Mouse (Mus musculus): ENCODE measurements around the gene Dll4.

Gene Dll4

DNA sequence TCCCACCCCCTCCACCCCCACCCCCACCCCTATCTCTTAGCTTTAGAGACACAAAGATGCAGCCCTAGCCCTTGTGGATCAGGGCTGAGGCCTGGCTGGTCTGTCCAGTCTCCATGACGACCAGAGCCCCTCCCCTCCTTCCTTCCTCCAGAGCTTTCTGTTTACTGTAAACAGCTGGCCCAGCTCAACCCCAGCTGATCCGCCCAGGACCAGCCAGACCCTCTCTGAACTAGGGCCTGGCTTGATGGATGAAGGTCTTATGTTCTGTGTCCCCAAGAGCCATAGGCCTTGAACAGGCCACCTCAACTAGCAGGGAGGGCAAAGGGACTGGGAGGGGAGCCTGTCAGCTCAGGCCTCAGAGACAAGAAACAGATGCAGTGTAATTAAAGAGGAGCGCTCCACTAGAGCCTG lies 20.8 kb upstream of the Dll4 start:
- no peak for ATAC-seq (ENCODE audit: insufficient number of reproducible peaks, low FRiP score, low TSS enrichment)

DNA sequence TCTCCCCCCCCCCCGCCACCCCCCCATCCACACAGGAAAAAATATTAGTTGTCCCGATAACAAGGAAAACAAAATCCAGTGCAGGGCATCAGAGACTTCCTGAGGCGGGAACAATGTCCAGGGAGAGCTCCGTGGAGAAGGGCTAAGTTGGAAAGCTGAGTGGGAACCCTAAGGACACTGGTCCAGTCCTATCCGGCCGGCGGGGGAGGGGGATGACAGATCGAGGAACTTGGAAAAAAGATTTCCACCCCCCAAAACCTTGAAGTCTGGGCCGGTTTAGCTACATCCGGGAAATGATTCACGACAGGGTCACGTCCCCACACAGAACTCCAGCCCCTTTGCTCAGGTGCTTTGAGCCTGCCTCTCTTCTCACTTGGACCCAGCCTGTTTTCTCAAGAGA lies 14.0 kb upstream of the Dll4 start:
- no peak for ATAC-seq (ENCODE audit: insufficient number of reproducible peaks, low FRiP score, low TSS enrichment)

GRCm38 (mm10) chr2:119312380-119312958 lies 13.1 kb upstream of the Dll4 start:
- no peak for ATAC-seq (ENCODE audit: insufficient number of reproducible peaks, low FRiP score, low TSS enrichment)

GRCm38 (mm10) chr2:119313780-119314479 lies 11.7 kb upstream of the Dll4 start:
- ATAC-seq (ENCODE audit: insufficient number of reproducible peaks, low FRiP score, low TSS enrichment), result no peak

DNA sequence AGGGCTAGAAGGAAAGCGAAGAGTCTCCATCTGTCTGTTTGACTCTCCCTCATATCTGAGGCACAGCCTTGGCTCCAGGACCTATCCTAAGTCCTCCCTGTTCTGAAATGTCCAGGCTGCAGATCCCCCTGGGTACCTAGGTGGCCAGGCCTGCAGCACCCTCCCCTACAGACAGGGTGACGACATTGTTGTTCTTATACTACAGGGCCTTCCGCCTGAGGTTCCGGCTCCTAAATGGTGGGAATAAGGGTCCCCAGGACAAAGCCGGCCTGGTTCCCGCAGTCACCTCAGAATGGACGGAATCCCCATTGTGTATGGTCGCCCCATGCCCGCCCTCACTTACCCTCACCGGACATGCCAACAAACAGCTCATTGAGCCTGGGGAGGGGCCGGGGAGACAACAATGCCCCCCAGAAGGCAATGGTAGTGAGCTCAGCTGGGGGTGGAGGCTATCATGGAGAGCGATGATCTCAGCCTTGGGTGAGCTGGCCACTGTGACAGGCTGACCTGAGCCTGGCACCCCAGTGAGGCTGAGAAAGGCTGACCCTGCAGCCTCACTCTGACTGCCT lies 10.8 kb upstream of the Dll4 start:
- no peak for ATAC-seq (ENCODE audit: insufficient number of reproducible peaks, low FRiP score, low TSS enrichment)

DNA sequence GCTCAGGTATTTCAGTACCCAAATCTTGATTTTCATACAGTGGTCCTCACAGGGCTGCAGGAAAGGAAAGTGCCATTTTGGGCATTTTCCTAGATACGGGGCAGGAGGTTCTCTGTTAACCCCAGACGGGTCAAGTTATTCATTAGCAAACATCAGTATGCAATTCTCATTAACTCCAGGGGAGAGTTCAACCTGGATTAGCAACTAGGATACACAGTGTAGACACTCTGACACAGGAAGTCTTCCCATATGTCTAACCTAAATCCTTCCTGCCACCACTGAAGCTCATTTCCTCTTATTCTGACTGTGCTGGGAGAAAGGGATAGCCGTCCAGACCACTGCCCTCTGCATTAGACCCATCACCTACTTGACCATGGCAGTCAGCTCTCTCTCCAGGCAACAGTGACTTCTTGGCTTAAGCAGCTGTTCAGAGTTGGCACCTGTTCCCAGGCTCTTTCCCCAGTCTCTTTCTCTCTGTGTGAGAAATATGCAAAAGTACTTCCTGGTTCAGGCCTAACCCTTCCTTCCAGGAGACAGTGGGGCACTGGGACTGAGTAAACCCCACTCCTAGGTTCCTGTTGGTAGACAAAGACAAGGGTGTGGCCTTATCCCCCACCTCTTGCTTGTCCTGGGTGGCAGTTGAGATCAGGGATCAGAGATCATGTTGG lies 7.4 kb upstream of the Dll4 start:
- ATAC-seq (ENCODE audit: insufficient number of reproducible peaks, low FRiP score, low TSS enrichment), result no peak

DNA sequence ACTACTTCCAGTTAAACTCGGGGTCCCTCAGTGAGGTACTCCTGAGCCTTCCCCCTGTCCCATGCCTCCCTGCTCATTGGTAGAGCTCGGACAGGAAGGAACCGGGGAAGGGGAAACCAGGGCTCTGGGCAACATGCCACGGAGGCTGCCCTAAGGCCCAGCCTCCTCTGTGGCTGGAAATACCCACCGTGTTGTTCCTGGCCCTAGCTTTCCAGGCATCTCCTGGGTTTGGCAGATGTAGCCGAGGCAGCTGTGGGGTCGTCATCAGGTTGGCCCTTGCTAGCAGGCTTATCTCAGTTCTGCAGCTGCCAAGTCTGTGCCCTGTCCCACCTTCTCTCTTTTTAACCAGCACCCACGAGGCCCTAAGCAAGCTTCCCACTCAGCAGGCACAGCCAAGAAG lies 5.0 kb upstream of the Dll4 start:
- ATAC-seq (ENCODE audit: insufficient number of reproducible peaks, low FRiP score, low TSS enrichment), result no peak

DNA sequence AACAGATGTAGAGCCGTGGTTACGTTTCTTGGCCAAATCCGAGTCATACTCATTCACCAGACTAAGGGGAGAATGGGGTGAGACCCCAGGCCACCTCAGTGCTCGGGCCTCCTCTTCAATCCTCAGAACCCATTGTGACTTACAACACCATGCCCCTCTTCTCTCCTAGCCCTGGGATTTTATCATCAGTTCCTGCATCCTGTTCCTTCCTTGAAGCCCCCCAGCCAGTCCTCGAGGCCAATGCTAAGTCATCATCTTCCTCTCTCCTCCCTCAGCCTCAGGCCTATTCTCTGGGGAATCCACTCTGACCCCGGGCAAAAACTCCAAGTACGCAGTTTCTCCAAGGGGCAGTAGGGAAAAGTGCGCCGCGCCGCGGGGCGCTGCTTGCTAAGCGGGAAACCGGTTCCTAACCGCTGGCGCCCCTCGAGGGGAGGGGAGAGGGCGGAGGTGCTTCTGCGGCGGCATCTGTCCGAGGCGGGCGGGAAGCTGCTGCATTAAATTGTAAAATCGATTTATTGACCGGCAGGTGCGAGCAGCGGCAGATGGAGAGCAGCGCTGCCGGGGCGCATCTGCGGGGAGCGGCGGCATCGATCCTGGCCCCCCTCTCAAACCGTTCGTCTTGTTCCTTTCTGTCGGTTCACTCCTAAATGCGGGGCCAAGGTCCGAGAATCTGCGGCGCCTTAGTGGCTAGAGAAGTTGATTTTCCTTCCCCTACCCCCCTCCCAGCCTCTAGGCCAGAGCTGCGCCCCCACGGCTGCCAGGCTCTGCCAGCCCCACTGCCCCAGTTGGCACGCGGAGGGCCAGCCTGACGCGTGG lies 3.6 kb upstream of the Dll4 start:
- ATAC-seq (ENCODE audit: insufficient number of reproducible peaks, low FRiP score, low TSS enrichment), result no peak

GRCm38 (mm10) chr2:119322587-119323300 lies 2.8 kb upstream of the Dll4 start:
- ATAC-seq (ENCODE audit: insufficient number of reproducible peaks, low FRiP score, low TSS enrichment), result no peak

- ATAC-seq (ENCODE audit: insufficient number of reproducible peaks, low FRiP score, low TSS enrichment), result no peak
These were observed 1.6 kb upstream of the Dll4 start for GRCm38 (mm10) chr2:119323866-119324575.

- ATAC-seq (ENCODE audit: insufficient number of reproducible peaks, low FRiP score, low TSS enrichment), result no peak
These were observed 837 bp upstream of the Dll4 start for GRCm38 (mm10) chr2:119324576-119325318.

DNA sequence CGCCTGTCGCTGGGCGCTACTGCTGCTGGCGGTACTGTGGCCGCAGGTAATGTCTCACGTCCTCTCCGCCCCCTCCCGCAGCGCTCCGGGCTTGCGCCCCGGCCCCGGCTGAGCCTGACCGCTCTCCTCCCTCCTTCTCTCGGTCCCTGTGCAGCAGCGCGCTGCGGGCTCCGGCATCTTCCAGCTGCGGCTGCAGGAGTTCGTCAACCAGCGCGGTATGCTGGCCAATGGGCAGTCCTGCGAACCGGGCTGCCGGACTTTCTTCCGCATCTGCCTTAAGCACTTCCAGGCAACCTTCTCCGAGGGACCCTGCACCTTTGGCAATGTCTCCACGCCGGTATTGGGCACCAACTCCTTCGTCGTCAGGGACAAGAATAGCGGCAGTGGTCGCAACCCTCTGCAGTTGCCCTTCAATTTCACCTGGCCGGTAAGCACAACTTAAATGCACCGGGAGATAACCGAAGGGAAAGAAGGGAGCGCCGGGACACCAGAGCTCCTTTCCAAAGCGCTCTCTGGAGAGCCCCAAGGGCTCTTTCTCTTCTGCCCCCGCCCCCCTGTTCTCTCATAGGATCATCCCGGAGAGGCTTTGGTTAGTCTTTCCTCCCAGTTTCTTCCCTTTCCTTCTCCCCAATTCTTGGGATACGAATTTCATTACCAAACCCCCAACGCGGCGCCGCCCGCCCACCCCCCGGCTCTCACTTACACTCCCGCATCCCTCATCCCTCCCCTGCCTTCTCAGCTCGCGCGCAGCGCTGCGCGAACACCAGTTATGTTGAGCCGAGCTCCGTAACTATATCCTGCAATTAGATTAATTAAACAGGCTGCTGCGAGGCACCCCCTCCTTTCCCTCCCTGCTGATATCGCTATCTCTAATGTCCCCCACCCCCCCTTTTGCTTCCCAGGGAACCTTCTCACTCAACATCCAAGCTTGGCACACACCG lies 847 bp downstream of the Dll4 start:
- no peak for ATAC-seq (ENCODE audit: insufficient number of reproducible peaks, low FRiP score, low TSS enrichment)

DNA sequence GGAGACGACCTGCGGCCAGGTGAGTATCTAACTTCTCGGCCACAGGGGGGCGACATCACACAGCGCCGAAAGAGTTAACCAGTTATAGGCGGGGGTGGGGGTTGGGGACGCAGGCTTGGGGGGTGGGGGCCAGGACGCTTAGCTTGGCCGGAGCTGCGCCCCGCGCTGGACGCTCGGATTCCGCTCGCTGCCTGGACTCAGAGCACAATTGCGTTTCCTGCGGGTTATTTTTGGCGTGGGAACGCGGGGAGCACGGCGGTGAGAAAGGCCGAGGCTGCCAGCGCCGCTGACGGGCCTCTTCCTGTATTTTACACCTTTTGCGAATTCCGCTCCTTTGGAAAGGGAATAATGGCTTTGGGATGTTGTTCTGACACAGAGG lies 1.5 kb downstream of the Dll4 start:
- no peak for ATAC-seq (ENCODE audit: insufficient number of reproducible peaks, low FRiP score, low TSS enrichment)

DNA sequence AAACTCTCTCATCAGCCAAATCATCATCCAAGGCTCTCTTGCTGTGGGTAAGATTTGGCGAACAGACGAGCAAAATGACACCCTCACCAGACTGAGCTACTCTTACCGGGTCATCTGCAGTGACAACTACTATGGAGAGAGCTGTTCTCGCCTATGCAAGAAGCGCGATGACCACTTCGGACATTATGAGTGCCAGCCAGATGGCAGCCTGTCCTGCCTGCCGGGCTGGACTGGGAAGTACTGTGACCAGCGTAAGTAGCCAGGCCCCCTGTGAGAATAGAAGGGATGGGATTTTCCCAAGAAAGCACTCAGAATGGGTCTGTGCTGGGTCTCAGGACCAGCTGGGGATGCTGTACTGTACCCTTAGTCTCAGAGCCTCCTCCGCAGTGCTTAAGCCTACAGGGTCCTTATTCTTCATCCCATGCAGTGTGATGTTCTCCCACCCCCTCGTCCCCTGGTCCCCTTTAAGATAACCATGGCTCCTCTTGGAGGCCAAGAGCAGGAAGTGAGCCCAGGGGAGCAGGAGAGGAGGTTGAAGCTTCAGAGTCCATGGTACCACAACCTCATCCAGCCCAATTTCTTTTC lies 2.5 kb downstream of the Dll4 start:
- 0 out of 2 replicates have a peak, but pooled peaks have one; percentile 7 for ATAC-seq (ENCODE audit: insufficient number of reproducible peaks, low FRiP score, low TSS enrichment)

- no peak for ATAC-seq (ENCODE audit: insufficient number of reproducible peaks, low FRiP score, low TSS enrichment)
These were observed 3.0 kb downstream of the Dll4 start for GRCm38 (mm10) chr2:119328546-119328945.

DNA sequence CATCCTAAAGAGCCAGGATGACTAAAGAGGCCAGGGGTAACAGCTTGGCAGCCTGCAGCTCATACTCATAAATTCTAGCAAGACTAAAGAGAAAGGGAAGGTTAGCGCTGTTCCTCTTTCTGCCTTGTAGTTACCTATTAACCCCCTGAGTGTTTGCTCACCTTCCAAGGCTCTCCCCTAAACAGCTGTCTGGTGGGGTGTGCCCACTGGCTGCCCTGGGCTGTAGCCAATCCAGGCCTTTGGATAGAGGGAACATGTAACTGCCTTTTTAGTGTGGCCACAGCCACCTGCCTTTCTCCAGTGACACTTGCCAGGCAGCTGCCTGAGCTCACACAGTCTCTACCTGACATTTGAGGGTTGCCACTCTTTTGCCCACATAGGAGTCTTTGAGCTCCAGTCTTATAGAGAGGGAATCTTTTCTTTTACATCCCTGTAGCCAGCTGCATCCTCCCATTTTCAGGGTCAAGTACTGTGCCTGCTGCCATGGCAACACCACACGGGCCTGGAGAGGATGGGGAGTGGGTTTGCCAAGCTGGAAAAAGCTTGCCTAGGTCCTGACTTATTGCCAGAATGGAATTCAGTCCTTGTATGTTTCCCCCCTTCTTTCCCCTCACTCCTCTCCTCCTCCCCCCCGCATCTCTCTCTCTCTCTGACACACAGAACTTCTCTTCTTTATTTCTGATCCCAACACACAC lies 3.7 kb downstream of the Dll4 start:
- ATAC-seq (ENCODE audit: insufficient number of reproducible peaks, low FRiP score, low TSS enrichment), result no peak

DNA sequence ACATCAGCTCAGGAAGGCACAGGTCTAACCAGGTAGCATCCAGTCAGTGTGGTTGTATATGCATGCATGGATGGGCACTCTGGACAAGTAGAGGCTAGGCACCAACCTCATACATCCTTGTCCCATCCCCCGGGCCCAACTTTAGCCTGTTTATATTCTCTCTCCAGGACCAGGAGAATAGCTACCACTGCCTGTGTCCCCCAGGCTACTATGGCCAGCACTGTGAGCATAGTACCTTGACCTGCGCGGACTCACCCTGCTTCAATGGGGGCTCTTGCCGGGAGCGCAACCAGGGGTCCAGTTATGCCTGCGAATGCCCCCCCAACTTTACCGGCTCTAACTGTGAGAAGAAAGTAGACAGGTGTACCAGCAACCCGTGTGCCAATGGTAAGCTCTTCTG lies 5.2 kb downstream of the Dll4 start:
- ATAC-seq (ENCODE audit: insufficient number of reproducible peaks, low FRiP score, low TSS enrichment), result no peak
